Mouse (Mus musculus): ENCODE results near the gene Rela.

DNA sequence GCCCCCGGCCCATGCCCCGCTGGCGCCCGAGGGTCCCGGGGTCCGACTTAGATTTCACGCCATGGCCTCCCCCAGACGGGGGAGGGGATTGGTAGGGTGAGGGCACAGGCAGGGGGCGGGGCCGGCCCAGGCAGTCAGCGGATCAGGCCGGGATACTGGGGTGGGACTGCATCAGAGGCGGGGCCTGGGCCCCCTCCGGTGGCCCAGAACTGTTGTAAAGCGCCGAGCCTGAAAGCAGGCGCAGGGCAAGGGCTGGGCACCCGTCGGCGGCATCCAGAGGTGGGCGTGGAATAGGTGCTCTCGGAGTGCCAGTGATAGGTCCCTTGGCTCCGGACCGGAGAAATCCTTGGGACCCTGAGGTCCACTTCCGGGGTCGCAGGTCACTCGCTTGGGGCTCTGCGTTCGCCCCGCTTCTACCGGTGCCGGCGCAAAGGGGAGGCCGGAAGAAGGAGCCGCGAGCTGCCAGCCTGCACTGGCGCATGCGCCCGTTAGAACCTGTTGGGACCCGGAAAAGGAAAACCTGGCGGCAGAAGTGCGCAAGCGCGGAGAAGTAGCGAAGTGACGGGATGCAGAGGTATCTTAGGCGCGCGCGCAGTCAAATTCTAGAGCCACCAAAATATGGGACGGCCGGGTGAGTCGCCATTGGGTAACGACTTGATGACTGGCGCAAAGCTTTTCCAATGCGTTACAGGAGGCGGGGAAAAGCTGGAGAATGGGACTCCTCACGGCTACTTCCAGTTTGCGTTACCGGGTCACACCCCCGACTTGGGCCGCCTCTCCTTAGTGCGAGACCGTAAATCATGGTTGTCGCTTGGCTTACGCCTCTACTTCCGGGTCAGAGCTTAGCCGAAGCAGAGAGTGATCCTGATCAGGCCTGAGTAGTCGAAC is 51.2 kb downstream of the Rela start, which contains the start of the genes Map3k11 and Pcnx3:
- TF ChIP-seq CTCF (IDR thresholded peaks at IDR 0.05; ENCODE audit: low read depth) (no peak; the same call in 1 of the 2 replicates), EP300 (IDR thresholded peaks at IDR 0.05; ENCODE audit: low read depth) (no peak; the same call in 1 of the 2 replicates)

Measured in heart, postnatal 0 days (tissue).